Mouse (Mus musculus) left cerebral cortex, adult 9 months (tissue): ENCODE measurements around the gene Elf2.
"Not testable (repeated sequence)": the region's sequence is repeated elsewhere in the genome, so short reads cannot be mapped to it uniquely, and the experiment has no call there.

Source experiments
- DNase-seq, 2 experiments: peaks; one replicate each; pipeline ENCODE4 v3.0.0; 2022; ENCODE audit warnings: low spot score in 2 of 2

The Elf2 gene

DNA sequence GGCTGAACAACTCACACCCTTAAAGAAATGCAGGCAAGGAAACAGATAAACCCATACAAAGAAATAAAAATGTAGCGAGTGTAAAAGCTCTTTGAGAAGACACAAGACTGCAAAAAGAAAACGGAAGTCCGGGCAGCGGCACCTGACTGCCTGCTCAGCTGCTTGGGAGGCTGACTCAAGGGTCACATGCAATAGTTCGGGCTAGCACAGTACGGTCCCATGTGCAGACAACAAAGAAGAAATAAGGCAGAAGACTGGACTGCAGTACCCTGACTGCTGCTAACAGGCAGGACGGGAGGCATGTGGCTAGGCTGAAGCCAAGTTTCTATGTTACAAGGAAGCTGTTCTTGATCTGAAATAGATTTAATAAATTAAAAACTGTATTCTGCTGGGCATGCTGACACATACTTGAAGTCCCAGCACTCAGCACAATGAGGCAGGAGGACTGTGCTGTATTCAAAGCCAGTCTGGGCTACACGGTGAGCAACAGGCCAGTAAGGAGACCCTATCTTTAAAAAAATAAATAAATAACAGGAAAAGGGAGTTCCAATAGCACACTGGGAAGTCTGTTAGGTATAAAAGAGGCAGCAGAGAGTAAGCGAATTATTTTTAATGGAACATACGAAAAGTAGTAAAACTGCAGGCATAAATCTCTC, 7.1 kb downstream of the Elf2 start:
- peak in 1 of 2 experiments; percentile 18 for DNase-seq

DNA sequence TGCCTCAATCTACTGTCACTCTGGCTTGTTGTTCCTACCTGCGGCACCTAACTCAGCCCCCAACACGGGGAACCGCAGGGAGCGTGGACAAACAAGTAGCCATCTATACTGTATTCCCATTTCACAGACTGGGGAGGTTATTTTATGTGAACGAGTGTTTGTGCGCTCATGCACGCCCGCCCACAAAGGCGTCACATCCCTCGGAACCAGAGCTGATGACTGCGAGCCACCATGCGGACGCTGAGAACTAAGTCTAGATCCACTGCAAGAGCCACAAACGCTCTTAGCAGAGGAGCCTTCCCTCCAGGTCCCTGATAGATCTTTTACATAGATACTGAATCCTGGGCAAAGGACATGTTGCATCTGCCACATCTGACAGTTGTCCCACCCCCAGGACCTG, 10.4 kb downstream of the Elf2 start:
- DNase-seq: no peak

DNA sequence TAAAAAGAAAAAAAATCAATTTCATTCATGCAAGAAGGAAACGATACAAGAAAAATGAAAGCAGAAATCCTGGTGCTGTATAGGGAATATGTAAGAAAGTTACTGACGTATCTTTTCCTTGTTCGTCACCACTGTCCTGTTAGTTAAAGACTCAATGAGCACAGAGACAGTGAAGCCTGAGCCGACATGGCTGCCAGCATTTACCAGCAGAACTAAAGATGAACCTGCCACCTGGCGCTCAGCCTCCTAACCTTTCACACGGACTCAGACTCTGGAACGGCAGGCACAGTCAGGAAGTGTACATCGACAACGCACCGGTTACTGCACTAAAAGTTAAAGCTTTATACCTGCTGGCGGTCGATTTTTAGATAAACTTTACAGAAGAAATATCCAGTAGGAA, 11.9 kb downstream of the Elf2 start:
- no peak for DNase-seq

DNA sequence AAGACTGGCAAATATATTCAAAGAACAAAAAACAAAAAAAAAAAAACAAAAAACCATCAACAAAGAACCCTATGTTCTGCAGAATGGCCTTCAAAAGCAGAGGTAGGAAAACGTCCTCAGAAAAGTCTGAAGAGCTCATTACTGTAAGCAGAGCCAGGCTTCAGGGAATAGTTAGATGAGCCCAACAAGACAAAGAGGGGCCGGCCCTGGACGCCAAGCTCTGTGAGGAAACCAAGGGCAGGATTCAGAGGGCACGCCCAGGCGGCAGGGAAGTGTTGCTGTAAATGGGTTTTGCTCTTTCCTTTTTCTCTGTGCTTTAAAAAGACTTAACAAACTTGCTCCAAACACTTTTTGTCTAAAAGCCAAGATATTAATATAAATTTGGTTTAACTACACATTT, 12.6 kb downstream of the Elf2 start:
- DNase-seq: no peak

DNA sequence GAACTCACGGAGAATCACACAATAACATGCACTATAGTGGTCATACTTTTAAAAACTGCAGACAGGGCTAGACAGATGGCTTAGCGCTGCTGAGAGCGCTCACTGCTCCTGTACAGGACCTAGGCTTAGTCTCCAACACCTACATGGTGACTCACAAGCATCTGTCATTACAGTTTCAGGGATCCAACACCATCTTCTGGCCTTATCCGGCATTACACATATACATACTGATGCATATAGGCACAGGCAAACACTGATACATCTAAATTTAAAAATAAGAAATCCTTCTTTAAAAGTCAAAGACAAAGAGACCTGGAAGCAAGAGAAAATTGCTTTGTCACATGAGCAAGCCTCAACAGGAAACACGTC, 13.1 kb downstream of the Elf2 start:
- no peak for DNase-seq

DNA sequence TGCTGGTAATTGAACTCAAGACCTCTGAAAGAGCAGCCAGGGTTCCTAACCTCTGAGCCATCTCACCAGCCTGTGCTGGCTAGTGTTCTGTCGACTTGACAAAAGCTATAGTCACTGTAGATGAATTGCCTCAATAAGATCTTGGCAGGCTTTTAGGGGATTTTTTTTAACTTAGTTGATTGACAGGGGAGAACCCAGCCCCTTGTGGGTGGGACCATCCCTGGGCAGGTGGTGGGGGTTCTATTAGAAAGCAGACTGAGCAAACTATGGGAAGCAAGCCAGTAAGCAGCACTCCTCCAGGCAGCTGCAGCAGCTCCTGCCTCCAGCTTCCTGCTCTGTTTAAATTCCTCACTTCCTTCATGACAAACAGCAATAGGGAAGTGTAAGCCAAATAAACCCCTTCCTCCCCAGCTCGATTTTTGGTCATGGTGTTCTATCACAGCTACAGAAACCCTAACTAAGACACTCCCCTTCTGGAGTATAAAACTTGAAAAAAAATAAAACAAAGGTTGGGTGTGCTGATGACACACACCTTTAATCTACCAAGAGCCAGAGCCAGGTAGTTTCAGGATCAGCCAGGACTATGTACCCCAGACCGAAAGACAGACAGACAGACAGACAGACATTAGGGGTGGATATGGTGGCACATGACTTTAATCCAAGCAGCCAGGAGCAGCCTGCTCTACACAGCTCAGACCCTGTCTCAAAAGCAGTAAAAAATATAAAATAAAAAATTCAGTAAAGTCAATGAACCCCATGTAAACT, 13.6 kb downstream of the Elf2 start:
- DNase-seq: no peak

DNA sequence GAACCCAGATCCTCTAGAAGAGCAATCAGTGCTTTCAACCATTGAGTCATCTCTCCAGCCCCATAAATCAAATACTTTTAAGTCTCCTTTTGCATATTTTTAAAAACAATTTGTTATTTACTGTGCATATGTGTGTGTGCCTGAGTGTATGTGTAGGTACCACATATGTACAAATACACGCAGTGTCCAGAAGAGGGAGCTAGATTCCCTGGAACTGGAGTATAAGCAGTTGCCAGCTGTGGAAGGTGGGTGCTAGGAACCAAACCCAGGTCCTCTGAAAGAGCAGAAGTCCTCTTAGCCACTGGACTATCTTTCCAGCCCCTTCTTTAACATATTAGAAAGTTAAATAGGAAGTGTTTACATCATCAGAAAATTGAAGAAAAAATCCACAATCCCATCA, 15.0 kb downstream of the Elf2 start:
- no peak for DNase-seq

DNA sequence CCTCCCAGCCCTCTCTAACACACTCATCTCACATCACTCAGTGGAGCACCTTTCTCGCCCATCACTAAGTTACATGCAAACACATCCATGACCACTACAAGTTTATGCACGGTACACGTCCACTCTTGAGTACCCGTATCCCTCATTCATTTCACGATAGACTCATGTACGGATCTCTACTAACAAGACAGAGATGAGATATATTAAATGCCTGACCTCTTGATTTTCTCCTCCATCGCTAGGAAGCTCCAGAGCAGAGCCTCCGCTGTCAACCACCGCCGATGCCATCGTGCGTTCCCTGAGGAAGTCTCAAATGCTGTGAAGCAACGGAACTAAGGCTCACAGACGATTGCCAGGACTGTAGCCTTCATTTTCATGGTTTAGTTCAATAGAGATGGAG, 17.5 kb downstream of the Elf2 start:
- no peak for DNase-seq

DNA sequence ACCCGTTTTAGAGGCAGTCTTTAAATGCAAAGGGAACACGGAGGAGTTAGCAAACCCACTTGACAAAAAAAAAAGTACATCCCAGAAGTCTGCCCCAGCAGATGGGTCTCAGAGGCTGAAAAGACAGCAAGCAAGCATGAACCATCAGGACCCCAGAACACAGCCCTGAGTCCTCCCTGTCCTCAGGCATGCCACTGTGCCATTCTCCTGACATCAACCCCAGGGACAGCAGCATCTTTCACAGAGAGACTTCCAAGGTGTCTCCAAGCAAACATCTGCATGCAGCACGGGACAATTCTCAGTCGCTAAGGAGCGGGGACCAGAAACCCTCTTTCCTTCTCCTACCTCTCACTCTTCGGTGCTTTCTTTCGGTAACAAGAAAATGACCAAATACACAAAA, 18.1 kb downstream of the Elf2 start:
- DNase-seq: no peak

DNA sequence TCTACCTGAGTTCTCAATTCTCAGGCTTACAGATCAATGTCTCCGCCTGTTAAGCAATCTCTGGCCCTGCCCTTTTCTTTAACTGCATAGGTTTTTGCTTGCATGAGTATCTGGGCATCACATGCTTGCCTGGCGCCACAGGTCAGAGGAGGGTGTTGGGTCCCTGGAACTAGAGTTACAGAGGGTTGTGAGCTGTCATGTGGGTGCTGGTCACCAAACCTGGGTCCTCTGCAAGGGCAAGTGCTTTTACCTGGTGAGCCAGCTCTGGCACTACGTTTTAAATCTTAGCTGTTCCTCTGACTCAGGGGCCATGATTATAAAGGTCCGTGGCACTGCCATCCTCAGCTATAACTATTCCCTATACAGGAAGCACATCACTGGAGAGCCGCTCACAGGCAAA, 19.3 kb downstream of the Elf2 start:
- DNase-seq: no peak

DNA sequence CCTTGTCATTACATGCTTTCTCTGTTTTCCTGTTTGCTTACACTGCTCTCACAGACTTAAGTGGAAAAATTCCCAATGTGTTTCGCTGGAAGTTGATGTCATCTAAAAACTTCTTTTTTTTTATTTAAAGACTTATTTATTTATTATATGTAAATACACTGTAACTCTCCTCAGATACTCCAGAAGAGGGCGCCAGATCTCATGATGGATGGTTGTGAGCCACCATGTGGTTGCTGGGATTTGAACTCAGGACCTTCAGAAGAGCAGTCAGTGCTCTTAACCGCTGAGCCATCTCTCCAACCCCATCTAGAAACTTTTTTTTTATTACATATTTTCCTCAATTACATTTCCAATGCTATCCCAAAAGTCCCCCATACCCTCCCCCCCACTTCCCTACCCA, 22.4 kb downstream of the Elf2 start:
- not testable (repeated sequence) for DNase-seq

DNA sequence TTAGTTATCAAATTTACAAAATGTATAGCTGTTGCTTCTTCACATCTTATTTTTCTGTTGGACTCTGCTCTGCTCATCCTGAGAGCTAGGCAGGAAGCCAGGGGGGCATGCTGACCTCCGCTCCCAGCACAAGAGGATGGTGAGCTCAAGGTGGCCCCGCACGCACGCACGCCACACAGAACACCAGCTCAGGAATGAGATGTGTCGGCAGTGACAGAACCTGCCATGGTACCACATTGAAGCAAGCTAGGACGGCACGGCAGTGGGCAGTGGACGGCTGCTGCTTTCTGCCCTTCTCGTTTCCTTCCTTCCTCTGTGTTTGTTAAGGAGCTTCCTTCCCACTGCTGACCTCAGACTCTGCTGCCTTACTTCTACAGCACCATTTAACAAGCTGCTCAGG, 23.6 kb downstream of the Elf2 start:
- DNase-seq: no peak

DNA sequence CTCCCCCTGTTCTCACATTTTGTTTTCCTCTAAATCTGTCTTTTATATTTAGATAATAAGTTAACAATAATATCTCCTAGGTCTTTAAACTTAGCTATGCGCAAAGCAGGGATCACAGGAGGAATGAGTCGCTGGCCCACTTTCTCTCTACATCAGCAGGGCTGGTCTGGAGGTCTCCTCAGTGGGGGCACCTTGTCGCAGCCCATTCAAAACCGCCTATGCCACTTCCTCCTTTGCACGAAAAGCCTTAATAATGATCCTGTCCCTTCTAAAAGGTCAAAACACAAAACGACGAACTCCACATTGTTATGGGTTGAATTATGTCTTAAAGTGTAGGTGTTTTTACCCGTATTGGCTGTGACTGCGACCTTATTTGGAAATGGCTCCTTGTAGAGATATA, 28.8 kb downstream of the Elf2 start:
- no peak for DNase-seq

DNA sequence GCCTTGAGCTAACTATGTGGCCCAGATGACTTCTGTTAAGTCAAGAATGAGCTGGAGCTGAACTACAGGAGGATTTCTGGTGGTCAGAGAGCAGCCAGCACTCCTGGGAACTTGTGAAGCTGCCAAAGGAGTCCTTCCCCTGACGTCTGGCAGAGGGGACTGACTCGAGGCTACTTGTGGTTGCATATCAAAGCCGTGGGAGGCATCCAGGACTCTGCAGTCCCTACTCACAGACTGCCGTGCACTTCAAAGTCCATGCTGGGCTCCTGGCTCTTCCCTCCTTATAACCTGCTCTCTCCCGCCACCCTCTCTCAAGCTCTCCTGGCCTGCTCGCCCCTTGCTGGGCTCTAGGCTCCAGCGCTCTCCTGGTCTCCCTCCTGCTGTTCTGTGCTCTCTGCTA, 30.4 kb downstream of the Elf2 start:
- no peak for DNase-seq

DNA sequence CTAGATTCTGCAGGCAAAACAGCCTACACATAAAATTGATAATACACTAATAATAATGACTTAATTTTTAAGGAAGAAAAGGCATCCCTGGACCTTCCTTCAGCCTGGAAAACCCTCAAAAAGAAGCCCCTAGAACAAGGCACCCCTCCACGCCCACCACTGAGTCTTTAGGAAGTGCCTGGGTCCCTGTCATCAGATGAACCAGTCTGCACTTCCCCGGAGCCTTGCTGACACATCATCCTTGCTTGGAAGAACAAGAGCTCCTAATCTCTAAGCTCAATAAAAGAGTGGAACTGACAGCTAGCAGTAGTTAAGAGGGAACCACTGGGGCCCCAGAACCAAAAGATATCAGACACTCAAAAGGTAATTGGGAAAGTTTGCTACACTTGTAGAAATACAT, 33.8 kb downstream of the Elf2 start:
- no peak for DNase-seq

DNA sequence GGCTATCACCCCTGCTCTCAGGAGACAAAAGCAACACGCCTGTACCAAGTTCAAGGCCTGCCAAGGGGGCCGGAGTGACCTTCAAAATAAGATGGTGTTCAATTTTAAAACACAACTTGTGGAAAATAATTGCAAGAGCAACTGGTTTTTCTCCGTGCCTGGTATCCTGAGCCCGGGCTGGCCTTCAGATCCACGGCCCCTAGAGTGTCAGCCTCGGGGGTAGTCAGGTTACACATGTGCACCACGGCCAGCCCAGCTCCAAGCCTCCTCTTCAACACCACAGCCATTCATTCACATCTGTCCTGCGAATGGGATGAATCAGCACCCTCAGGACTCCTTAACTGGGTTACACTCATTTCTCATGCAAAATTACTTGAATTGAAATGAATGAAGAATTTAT, 34.5 kb downstream of the Elf2 start:
- DNase-seq: no peak

DNA sequence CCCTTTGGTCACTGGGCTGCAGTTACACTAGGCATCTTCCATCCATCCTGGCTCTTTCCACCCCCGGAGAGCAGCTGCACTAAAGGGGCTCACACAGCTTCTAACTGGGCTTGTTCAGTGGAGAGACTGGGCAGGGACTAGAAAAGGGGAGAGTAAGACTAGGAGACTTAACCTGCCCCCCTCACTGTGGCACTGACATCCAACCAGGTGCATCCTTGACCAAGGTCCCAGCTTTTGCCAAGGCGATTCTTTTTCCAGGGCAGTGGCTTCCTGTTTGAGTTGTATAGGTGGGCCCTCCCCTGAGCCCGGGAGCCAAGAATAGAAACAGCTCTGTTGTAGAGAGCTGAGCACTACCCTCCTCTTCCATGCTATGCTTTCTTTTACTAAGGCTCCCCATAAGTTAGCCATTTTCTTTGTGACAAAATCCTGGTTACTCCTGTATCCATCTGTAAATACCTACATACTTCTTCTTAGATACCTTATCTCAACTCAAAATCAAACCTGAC, 37.4 kb downstream of the Elf2 start:
- no peak for DNase-seq

DNA sequence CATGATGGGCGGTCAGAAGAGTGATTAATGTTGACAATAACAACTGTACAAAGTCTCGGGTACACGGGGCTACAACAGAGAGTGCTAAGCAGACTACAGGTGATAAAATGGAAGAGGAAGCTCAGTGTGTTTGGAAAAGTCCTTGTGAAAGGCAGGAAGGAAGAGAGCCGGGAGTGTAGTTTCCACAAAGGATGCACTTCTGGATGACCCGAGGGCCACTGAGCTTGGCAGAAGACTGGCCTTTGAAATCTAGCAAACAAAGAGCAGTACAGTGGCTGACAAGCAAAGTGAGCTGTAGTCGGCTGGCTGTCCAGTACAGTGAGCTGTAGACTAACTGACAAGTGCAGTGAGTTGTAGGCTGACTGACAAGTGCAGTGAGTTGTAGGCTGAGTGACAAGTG, 38.9 kb downstream of the Elf2 start:
- no peak for DNase-seq

DNA sequence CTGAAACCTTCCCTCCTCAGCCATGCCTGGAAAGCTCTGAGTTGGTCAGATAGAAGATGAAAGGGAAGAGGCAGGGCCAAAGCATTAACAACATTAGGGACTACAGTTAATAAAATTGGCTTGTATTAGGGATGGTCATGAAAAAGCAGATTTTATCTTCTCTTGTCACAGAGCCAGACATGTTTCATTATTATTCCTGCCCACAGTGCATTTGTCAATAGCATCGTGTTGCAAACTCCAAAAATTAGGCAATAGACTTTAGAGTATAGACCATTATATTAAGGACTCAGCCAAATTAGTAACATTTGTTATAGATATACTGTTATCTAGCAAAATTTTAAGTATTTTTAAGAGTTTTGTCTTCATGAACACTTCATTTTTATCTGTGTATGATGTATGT, 43.7 kb downstream of the Elf2 start:
- DNase-seq: no peak

DNA sequence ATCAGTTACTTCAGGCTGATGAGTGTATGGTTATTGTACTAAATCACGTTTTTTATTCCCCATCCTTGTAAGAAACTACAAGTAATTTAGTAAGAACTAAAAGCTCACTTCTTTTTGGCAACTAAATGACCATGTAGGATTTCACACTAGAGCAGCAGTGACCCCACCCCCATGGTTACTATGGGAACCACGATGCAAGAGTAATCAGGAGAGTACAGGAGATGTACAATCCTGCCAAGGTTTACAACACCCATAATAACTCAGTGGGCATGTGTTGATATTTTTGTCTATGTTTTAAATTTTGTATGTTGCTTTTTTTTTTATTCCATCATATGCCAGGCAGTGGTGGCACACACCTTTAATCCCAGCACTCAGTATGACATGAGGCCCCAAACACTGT, 45.2 kb downstream of the Elf2 start:
- peak in 1 of 2 experiments; percentile 46 for DNase-seq

DNA sequence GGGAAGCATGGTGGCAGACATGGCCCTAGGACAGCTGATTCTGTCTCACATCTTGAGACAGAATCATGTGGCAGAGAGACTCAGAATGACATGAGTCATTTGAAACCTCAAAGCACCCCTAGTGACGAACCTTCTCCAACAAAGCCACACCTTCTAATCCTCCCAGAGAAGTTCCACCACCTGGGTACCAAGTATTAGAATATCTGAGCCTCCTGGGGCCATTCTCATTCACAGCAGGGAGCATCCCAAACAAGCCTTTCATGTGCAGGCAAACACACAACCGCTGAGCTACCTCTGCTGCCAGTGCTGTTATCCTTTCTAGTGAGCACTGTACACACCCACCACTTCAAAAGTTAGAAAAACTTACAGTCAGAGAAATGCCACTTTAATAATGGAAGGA, 46.2 kb downstream of the Elf2 start:
- no peak for DNase-seq

DNA sequence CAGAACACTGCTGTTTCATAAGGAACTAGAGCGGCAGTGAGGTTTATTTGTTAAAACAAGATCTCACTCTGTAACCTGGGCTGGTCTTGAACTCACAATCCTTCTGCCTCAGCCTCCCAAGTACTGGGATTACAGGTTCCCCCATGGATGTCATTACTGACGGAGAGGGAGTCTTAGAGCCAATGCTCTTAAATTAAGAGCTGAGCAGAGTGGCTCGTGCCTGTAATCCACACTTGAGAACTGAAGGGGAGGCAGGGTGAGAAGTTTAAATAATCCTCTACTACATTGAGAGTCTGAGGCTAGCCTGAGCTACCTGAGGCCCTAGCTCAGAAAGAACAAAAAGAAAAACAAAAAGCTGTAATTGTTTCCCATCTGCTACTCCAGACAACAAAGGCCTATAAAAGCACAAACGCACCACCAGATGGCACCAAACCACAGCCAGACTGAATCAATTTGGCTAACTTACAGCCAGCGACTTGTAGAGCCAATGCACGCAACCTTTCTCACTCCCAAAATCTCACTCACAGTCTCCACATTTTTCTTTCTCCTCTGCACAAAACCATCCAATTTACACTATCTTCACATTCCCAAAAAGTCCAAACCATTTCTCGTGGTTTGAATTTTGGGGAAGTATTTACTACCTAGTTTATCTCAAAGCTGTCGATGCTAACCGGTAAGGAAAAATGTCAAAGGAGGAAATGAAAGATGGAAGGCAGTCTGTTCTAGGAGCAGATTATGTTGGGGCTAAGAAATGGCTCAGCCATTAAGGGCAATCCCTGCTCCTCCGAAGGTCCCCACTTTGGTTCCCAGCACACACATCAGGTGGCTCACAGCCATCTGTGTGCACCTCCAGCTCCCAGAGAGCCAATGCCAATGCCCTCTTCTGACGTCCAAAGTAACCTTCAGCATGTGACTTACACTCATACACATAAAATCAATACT, 51.3 kb downstream of the Elf2 start:
- peak in 1 of 2 experiments; percentile 91 for DNase-seq
